Mouse (Mus musculus) embryonic fibroblast, embryonic 13.5 days (primary cell): ENCODE results near the gene Krtap28-10.

ENCODE experiments used
- CTCF ChIP-seq: IDR thresholded peaks from 2 replicates; pipeline ENCODE4 v1.5.1; 2011; ENCODE audit warnings: mild to moderate bottlenecking, control low read depth, low read length, moderate library complexity, borderline replicate concordance; ENCODE audit not compliant: insufficient read depth
- POLR2A ChIP-seq: IDR thresholded peaks from 2 replicates; pipeline ENCODE4 v1.6.1; 2011; ENCODE audit warnings: low read depth, mild to moderate bottlenecking, control low read depth, low read length, moderate library complexity

DNA sequence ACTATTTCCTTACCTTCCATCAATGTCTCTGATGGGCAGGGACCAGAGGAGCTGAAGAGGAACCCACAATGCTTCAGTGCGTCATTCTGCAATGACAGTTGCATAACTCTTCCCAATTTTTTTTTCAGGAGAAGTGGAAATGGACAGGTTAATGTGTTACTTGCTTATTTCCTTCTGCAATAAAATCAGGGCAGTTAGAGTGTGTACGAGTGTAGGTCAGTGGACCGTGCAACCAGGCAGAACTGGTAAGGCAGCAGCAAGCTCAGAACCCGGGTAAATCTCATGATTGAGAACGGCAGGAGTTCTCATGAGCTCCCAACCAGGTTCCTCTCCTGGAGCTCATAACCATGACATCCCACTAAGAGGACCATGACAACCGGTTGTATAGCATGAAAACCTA is 50.2 kb downstream of the Krtap28-10 start:
- TF ChIP-seq POLR2A (no peak), CTCF (no peak)
